Mouse (Mus musculus): ENCODE results near the gene Pih1d1. TPM values are rescaled to one million over a fixed set of nuclear protein-coding genes. Genes with fewer than 3 reads are reported as not detected.

Pih1d1 gene
- total and polyA plus RNA-seq, 3 experiments: 141 to 148 TPM; not detected in 1

DNA sequence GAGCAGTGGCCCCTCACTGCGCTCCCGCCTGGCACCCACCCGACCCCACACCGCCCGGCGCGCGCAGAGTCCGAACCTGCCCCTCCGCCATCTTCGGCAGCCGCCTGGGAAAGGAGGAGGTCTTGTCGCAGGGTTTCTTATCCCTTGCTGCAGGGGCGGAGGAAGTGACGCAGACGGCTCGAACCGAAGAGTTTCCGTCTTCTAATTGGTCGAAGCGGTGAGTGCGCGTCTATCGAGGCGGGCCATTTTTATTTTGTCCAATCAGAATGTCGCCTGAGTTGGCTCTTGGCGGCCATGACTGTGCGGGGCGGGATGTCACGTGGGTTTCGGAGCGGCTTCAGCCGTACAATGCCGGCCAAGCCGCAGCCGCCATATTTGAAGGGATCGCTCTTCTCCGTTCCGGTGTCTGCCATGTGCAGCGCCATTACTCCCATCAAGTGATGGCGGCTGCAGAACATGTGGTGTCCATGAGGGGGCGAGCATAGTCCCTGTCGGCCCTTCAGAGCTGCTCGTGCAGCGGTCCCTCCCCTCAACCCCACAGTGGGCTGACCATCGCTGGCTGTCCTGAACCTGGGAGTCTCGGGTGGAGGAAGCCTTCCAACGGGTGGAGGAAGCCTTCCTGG is 25.4 kb upstream of the Pih1d1 start, which contains the start of gene Rpl13a:
Gene Rpl13a (minus strand): TSS at position 138 of the 623 bp plus-strand sequence.
- peaks cover 11 to 12% of the 10 kb centered on the region in 2 experiments for H3K36me3 ChIP-seq (ENCODE audit: control insufficient read depth in 1 of 2, insufficient read depth in 2 of 2, low read length in 2 of 2)
- peaks cover 0 to 6% of the 10 kb centered on the region in 2 experiments; a peak in 2 of 4 replicates for H3K4me1 ChIP-seq (ENCODE audit: control insufficient read depth in 1 of 2, insufficient read depth in 2 of 2, low read length in 2 of 2)
- peaks cover 48% of the 10 kb centered on the region for H3K79me2 ChIP-seq (ENCODE audit: control insufficient read depth, insufficient read depth, low read length, poor library complexity)
- H3K4me3 ChIP-seq (ENCODE audit: control insufficient read depth in 1 of 2, insufficient read depth in 1 of 2, low read depth in 2 of 2, low read length in 2 of 2): peak within 1 kb of the TSS; percentile 87 to 91
- H3K27me3 ChIP-seq (ENCODE audit: control insufficient read depth in 1 of 2, insufficient read depth in 2 of 2, low read length in 2 of 2): no peaks in the 10 kb centered on the region
- peak; percentile 99 for DNase-seq (ENCODE audit: low read depth, low spot score)
- H3K9ac ChIP-seq (ENCODE audit: control insufficient read depth, low read depth, low read length, poor library complexity, severe bottlenecking): peak within 1 kb of the TSS; percentile 97
- peak within 1 kb of the TSS; percentile 95 for H3K27ac ChIP-seq (ENCODE audit: control insufficient read depth, low read depth, low read length)
- H3K9me3 ChIP-seq (replicated peaks; ENCODE audit: insufficient read depth, low read length): no peaks in the 10 kb centered on the region
- TF ChIP-seq POLR2AphosphoS5 (IDR thresholded peaks at IDR 0.05; ENCODE audit: borderline replicate concordance, low read depth, low read length): peak; percentile 20
- TF ChIP-seq UBTF (IDR thresholded peaks at IDR 0.05; ENCODE audit: borderline replicate concordance, insufficient read depth, low read depth, low read length): peak; percentile 50; the same call in 1 of the 2 replicates
- no peak for TF ChIP-seq ZKSCAN1 (IDR thresholded peaks at IDR 0.05; ENCODE audit: low read depth, low read length)
- TF ChIP-seq POLR2AphosphoS2 (IDR thresholded peaks at IDR 0.05; ENCODE audit: low read length): no peak
- peak; percentile 82 to 91; a peak in 3 of 4 replicates for TF ChIP-seq POLR2A (IDR thresholded peaks at IDR 0.05; ENCODE audit: control insufficient read depth in 1 of 2, insufficient read depth in 1 of 2, low read depth in 1 of 2, low read length in 2 of 2, poor library complexity in 1 of 2)
- TF ChIP-seq CTCF (IDR thresholded peaks at IDR 0.05 in 2 of 3, conservative IDR thresholded peaks at IDR 0.05 in 1 of 3; ENCODE audit: control insufficient read depth in 1 of 3, insufficient read depth in 1 of 3, low read depth in 2 of 3, low read length in 3 of 3, poor library complexity in 1 of 3, severe bottlenecking in 1 of 3): peak in 2 of 3 experiments; percentile 43 to 49; a peak in 3 of 6 replicates
- peak in 1 of 2 experiments; percentile 33; a peak in 1 of 4 replicates for TF ChIP-seq USF2 (IDR thresholded peaks at IDR 0.05; ENCODE audit: borderline replicate concordance in 1 of 2, insufficient read depth in 1 of 2, low read depth in 1 of 2, low read length in 2 of 2)
- peak; percentile 96 for TF ChIP-seq TBP (IDR thresholded peaks at IDR 0.05; ENCODE audit: low read depth, low read length)
- TF ChIP-seq SMC3 (IDR thresholded peaks at IDR 0.05; ENCODE audit: low read depth, low read length): no peak

DNA sequence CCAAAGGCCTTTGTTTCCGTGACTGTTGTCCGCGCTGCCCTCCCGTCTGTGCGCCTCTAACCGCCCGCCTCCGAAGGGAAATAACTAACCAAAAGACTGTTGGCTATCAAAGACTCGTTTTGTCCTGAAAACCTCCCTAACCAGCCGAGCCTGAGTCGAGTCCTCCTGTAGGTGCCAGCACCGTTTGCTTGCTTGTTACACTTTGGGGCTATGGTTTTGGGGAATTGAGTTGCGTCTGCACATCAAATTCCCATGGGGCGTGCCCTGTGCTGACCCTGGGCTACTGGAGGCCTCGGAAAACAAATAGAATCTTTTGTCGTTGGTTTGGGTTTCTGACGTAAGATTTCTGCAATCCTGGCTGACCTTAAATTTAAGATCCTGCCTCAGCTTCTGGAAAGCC is 24.8 kb upstream of the Pih1d1 start:
- peaks cover 11 to 12% of the 10 kb centered on the region in 2 experiments for H3K36me3 ChIP-seq (ENCODE audit: control insufficient read depth in 1 of 2, insufficient read depth in 2 of 2, low read length in 2 of 2)

More for the DNA sequence above, 24.8 kb upstream of the Pih1d1 start:
- peaks cover 0 to 6% of the 10 kb centered on the region in 2 experiments; a peak in 2 of 4 replicates for H3K4me1 ChIP-seq (ENCODE audit: control insufficient read depth in 1 of 2, insufficient read depth in 2 of 2, low read length in 2 of 2)
- H3K4me3 ChIP-seq (ENCODE audit: control insufficient read depth in 1 of 2, insufficient read depth in 1 of 2, low read depth in 2 of 2, low read length in 2 of 2): peak overlapping the region; percentile 66 to 84
- peaks cover 45% of the 10 kb centered on the region for H3K79me2 ChIP-seq (ENCODE audit: control insufficient read depth, insufficient read depth, low read length, poor library complexity)
- H3K9me3 ChIP-seq (replicated peaks; ENCODE audit: insufficient read depth, low read length): no peaks in the 10 kb centered on the region
- TF ChIP-seq MEF2A (IDR thresholded peaks at IDR 0.05; ENCODE audit: extremely low read depth, insufficient replicate concordance, low read depth, low read length, poor library complexity, severe bottlenecking) (no peak), TBP (IDR thresholded peaks at IDR 0.05; ENCODE audit: low read depth, low read length) (peak; percentile 80), POLR2A (IDR thresholded peaks at IDR 0.05; ENCODE audit: control insufficient read depth in 1 of 2, insufficient read depth in 1 of 2, low read depth in 1 of 2, low read length in 2 of 2, poor library complexity in 1 of 2) (peak; percentile 55 to 70), CHD2 (IDR thresholded peaks at IDR 0.05; ENCODE audit: low read length) (no peak)
- peak overlapping the region; percentile 95 for H3K27ac ChIP-seq (ENCODE audit: control insufficient read depth, low read depth, low read length)
- H3K27me3 ChIP-seq (ENCODE audit: control insufficient read depth in 1 of 2, insufficient read depth in 2 of 2, low read length in 2 of 2): no peaks in the 10 kb centered on the region
- peak overlapping the region; percentile 77 for H3K9ac ChIP-seq (ENCODE audit: control insufficient read depth, low read depth, low read length, poor library complexity, severe bottlenecking)
- DNase-seq (ENCODE audit: low read depth, low spot score): peak; percentile 86
